Mouse (Mus musculus) layer of hippocampus, adult 18-20 months (tissue): ENCODE measurements around the gene Igf2r. TPM values are rescaled to one million over a fixed set of nuclear protein-coding genes. Genes with fewer than 3 reads are reported as not detected.

ENCODE experiments used
- DNase-seq, 2 experiments: peaks; one replicate each; pipeline ENCODE4 v3.0.0; 2022; ENCODE audit warnings: low spot score in 2 of 2
- long read RNA-seq: library from polyadenylated mRNA; stranded (forward); transcript quantifications from one replicate; pipeline ENCODE4 v2.0.0, GENCODE M21; 2021
- total RNA-seq, 2 experiments: library from RNA; stranded (reverse); gene quantifications; 2 replicates each; pipeline ENCODE4 v1.2.3; 2021

The Igf2r gene
- 10 to 100 TPM; 27.4 to 27.8 TPM for total RNA-seq
- long read RNA-seq, full-length matches to known transcripts: 4 of 12 reads
- long read RNA-seq, partial matches to known transcripts: 7 of 12 reads
- long read RNA-seq, other reads (novel, unspliced or antisense): 1 of 12 reads

GRCm38 (mm10) chr17:12769380-12769921 is at the start of gene Igf2r:
Igf2r (minus strand) TSS chr17:12769664.
- DNase-seq: peak; percentile 80 to 88

DNA sequence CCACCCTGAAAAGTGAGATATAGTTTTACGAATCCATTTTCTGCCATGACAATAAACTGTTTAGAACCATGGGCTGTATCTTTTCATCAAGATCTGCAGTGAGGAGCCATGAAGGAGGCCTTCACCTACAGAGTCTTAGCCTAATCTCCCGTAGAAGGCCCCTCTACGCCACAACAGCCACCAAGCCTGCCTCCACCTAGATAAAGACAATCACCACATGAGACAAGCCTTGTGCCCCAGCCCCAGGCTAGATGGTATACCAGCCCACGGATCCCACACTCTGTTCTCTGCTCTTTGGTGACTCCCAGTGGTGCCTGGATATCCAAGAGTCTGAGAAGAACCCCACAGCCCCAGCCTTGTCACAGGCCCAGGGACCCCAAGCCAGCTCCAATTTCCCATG is 46.4 kb upstream of the Igf2r start:
- no peak for DNase-seq

DNA sequence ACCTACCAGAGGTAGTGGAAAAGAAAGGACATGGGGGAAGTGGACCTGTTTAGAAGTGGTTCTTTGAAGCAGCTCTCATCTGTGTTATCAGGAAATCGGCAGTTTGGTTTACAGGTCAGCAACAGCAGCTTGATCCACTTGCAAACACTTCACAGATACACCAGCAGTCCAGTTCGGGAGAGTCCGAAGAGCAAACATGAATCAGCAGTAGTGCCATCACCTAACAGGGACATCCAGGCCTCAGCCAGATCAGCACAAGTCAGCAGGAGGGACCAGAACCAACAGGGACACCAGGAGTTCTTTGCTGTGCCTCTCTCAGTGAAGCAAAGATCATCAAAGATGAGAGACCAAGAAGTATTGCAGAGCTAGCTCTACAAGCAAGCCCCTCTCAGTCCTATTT is 45.0 kb upstream of the Igf2r start:
- no peak for DNase-seq

DNA sequence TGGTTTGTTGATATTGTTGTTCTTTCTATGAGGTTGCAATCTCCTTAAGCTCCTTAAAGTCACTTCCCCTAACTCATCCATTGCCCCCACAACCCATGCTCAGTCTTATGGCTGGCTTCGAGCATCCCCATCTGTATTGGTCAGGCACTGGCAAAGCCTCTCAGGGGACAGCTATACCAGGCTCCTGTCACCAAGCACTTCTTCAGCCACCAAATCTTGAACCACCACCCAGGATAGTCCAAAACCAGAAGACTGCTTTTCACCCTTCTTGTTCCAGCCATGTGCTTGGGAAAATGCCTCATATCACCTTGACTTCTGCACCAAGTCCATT is 41.5 kb upstream of the Igf2r start:
- DNase-seq: no peak

DNA sequence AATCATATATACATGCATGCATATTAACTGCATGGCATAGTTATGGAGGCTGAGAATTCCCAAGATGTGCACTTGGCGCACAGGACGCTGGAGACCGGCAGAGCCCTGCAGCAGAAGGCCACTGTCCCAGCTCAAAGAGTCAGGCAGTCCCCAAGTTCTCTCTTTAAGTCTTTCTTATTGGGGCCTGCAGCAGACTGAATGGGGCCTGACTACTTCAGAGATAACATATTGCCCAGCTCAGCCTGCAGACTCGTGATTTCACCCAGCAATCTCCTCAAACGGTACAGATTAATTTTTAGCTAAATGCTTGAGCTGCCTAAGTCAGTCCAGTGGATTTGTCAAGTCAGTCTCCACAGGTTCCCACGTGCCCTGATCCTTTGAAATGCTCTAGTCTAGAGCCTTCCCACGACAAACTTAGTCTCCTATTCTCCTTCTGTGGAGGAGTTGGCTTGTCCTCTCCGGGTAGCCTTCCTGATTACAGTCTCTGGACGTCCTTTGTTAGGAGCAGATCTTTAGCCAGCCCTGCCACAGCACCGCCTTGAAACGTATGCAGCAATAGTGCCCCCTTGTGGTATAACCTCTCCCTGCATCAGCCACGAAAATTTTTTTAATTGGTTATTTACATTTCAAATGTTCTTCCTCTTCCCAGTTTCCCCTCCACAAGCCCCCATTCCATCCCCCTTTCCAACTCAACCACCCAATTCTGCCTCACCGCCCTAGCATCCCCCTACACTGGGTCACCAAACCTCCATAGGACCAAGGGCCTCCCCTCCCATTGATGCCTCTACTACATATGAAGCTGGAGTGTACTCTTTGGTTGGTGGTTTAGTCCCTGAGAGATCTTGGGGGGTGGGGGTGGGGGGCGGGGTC is 40.9 kb upstream of the Igf2r start:
- peak; percentile 50 to 80 for DNase-seq

- no peak for DNase-seq
These were observed 39.4 kb upstream of the Igf2r start for GRCm38 (mm10) chr17:12808851-12809250.

DNA sequence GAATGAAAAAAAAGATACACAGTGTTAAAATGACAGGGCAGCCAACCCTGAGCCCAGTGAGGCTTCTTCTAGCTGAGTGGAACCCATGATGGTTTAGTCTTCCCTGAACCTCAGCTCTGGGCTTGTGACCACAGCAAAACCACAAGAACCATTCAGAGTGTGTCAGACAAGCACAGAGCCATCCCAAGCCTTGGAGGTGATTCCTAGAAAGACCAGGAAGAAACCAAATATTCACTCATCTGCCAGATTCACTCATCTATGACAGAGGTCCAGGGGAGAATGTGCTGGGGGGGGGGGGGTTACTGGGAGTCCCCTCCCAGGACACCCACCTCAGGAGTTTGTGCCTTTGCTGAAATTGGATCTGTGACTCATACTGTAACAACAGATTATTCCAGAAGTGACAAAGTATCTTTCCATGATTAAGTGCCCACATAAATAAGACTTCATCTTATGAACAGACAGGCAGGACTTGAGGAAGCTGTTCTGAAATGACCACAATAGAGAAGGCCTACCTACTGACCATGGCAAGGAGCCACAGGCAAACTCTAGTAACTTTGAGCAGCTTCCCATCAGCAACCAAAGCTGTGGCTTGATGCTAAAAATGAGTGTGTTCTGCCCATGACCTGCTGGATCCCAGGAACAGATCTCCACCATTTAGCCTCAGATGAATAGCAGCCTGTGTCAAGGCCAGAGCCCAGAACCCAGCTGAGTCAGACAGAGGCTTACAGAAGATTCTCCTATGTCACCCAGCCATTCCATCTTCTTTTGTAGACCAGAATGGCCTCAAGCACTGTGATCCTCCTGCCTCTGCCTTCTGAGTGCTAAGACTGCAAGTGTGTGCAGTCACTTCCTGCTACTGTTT is 35.4 kb upstream of the Igf2r start:
- no peak for DNase-seq

DNA sequence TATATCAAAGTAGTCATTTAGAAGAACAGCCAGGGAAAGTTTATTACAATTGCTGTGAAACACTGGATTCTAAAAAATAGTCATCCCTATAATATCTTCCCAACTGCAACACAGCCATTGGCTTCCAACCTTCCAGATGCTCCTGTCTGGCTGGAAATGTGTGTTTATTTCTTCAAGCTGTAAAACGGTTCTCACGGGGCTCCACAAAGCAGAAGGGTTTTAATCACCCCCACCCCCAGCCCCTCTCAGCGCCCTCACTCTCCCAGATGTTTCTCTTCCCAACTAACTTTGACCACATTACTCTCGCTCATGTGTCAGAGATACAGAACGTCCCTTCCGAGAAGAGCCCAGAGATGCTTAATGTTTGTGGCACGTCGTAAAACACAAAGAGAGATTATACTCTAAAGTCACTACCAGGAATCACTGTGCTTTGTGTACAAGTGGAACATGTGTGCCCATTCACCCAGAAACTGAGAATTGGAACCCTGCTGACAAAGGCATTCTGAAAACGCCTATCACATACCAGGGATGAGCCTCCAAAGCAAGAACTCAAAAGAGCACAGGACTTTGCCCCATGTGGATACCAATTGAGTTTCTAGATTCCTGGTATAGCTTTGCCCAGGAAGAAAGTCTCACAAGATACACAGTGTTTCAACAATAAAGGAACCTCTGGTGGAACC is 32.5 kb upstream of the Igf2r start:
- DNase-seq: no peak

- no peak for DNase-seq
These were observed 30.2 kb upstream of the Igf2r start for GRCm38 (mm10) chr17:12799368-12800275.

GRCm38 (mm10) chr17:12798571-12798970 is 29.1 kb upstream of the Igf2r start:
- no peak for DNase-seq

DNA sequence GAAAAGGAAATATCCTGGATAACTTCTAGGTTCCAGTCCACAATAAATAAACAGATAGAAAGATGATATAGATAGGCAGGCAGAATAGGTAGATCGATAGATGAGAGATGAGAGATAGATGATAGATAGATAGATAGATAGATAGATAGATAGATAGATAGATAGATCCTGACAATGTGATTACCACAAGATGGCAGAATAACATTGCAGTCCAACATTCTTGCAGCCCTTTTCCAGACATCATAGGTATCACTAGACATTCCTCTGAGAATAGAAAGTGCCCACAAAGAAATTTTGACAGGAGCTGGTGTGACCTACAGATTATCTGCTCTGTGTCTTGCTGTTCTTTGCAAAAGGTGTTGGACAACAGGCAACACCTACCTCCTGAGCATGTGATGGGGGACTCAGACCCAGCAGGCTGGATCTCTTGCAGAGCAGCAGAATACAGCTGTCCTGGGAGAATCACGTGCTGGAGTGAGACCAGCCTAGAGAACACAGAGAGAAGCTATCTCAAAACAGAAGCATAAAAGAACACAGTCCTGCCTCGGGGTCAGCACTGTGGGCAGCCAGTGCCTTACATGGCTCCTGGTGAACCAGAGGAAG is 28.1 kb upstream of the Igf2r start:
- peak in 1 of 2 experiments; percentile 25 for DNase-seq

DNA sequence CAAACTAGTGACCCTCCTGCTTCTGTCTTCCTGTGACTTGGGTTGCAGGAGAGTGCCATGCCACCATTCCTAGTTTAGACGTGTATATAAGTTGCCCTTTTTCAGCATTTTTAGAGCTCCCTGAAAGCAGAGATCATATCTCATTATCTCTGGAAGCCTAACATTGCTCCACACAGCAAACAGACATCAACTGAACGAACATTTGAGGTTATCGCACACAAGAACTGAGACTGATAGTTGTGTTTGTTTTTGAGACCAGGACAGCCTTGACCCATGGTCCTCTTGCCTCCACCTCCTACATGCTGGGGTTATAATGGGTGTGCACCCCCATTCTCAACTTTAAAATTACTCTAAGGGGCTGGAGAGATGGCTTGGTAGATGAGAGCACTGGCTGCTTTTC is 27.2 kb upstream of the Igf2r start:
- DNase-seq: no peak

GRCm38 (mm10) chr17:12793660-12794406 is 24.4 kb upstream of the Igf2r start:
- peak in 1 of 2 experiments; percentile 17 for DNase-seq

GRCm38 (mm10) chr17:12792422-12793206 is 23.1 kb upstream of the Igf2r start:
- DNase-seq: no peak

GRCm38 (mm10) chr17:12791420-12791819 is 22.0 kb upstream of the Igf2r start:
- DNase-seq: no peak

GRCm38 (mm10) chr17:12791079-12791406 is 21.6 kb upstream of the Igf2r start:
- DNase-seq: no peak

GRCm38 (mm10) chr17:12790353-12791078 is 21.1 kb upstream of the Igf2r start:
- no peak for DNase-seq
